Mouse (Mus musculus) heart, postnatal 0 days (tissue): ENCODE results near the gene Nrp1. TPM values are rescaled to one million over a fixed set of nuclear protein-coding genes. Genes with fewer than 3 reads are reported as not detected.

Source experiments
- ATAC-seq: fragments of 200-750 bp; cut with Nextera tagmentation; 2 replicates; pipeline ENCODE4 v1.8.0; 2017; ENCODE audit warnings: low read depth, moderate number of reproducible peaks, moderate library complexity; ENCODE audit not compliant: insufficient read depth
- DNase-seq: peaks from one replicate; pipeline ENCODE4 v3.0.0-alpha.2; 2016; ENCODE audit warnings: low spot score
- H3K27ac ChIP-seq: fragments of 300-500 bp; sonication (generic); 2 replicates; pipeline ENCODE4 v1.5.1; 2014; ENCODE audit warnings: low read depth, mild to moderate bottlenecking
- H3K27me3 ChIP-seq: fragments of 300-500 bp; sonication (generic); 2 replicates; pipeline ENCODE4 v1.6.1; 2014; ENCODE audit warnings: low read length, mixed read lengths; ENCODE audit not compliant: control insufficient read depth, insufficient read depth
- H3K36me3 ChIP-seq: fragments of 300-500 bp; sonication (generic); replicated peaks from 2 replicates; pipeline ENCODE4 v1.6.1; 2014; ENCODE audit warnings: low read length, mixed read lengths; ENCODE audit not compliant: control insufficient read depth, insufficient read depth
- H3K4me1 ChIP-seq: fragments of 300-500 bp; sonication (generic); 2 replicates; pipeline ENCODE4 v1.6.1; 2014; ENCODE audit warnings: antibody characterized with exemption; ENCODE audit not compliant: control insufficient read depth, insufficient read depth
- H3K4me2 ChIP-seq: fragments of 300-500 bp; sonication (generic); 2 replicates; pipeline ENCODE4 v1.6.1; 2014; ENCODE audit warnings: low read depth, mild to moderate bottlenecking, low read length, moderate library complexity
- H3K4me3 ChIP-seq: fragments of 300-500 bp; sonication (generic); 2 replicates; pipeline ENCODE4 v1.5.1; 2014; ENCODE audit warnings: low read depth, low read length
- H3K9ac ChIP-seq: fragments of 300-500 bp; sonication (generic); replicated peaks from 2 replicates; pipeline ENCODE4 v1.6.1; 2014; ENCODE audit warnings: low read depth, low read length, mixed read lengths
- H3K9me3 ChIP-seq: fragments of 300-500 bp; sonication (generic); replicated peaks from 2 replicates; pipeline ENCODE4 v1.6.1; 2016; ENCODE audit warnings: low read length; ENCODE audit not compliant: control insufficient read depth
- CTCF ChIP-seq: IDR thresholded peaks from 2 replicates; pipeline ENCODE4 v1.5.1; 2016; ENCODE audit warnings: antibody characterized with exemption, control low read depth, low read depth
- EP300 ChIP-seq: IDR thresholded peaks from 2 replicates; pipeline ENCODE4 v1.6.1; 2016; ENCODE audit warnings: antibody characterized with exemption, low read depth
- WGBS: fragments of 180-500 bp; shearing (Covaris S2); extraction: QIAGEN DNeasy Blood & Tissue Kit; methylation state at CpG from one replicate; pipeline ENCODE4 v1.1.7; 2014; 5-methylcytosine and 5-hydroxymethylcytosine counted together
- polyA plus RNA-seq: library from polyadenylated mRNA; unstranded; fragments of >200 nt; fragmentation: Nextera tagmentation; extraction: Ambion mirVana; gene quantifications from 2 replicates; pipeline ENCODE4 v1.2.1, GENCODE M21; 2015
- total RNA-seq: library from RNA; depleted of rRNA; stranded (reverse); fragments of >200 nt; gene quantifications from 2 replicates; pipeline ENCODE4 v1.2.3, GENCODE M21; 2014; ENCODE audit warnings: low replicate concordance

Gene Nrp1
- total and polyA plus RNA-seq, 2 experiments from 2014 or later: 90.5 to 122 TPM

GRCm38 (mm10) chr8:128423813-128424212 is 65.4 kb downstream of the Nrp1 start:
- no peak overlapping the region for H3K9ac ChIP-seq
- no peak overlapping the region for H3K27ac ChIP-seq
- no peaks in the 10 kb centered on the region for H3K9me3 ChIP-seq
- H3K36me3 ChIP-seq: peaks cover 79% of the 10 kb centered on the region
- no peak overlapping the region for H3K4me2 ChIP-seq
- DNase-seq (no peak), ATAC-seq (no peak)
- TF ChIP-seq EP300: no peak
- TF ChIP-seq CTCF: no peak
- H3K4me3 ChIP-seq: no peak overlapping the region
- H3K4me1 ChIP-seq: peaks cover 6% of the 10 kb centered on the region; the same call in 1 of the 2 replicates
- no peaks in the 10 kb centered on the region for H3K27me3 ChIP-seq

- H3K4me1 ChIP-seq: peaks cover 6% of the 10 kb centered on the region; the same call in 1 of the 2 replicates
- no peak for TF ChIP-seq CTCF
- no peak for TF ChIP-seq EP300
- H3K27me3 ChIP-seq: no peaks in the 10 kb centered on the region
- H3K4me3 ChIP-seq: no peak overlapping the region
- H3K27ac ChIP-seq: no peak overlapping the region
- ATAC-seq (no peak), DNase-seq (no peak)
- H3K4me2 ChIP-seq: no peak overlapping the region
- peaks cover 80% of the 10 kb centered on the region for H3K36me3 ChIP-seq
- 77% methylated on average over 7 of the region's 7 CpGs for WGBS
- no peaks in the 10 kb centered on the region for H3K9me3 ChIP-seq
- H3K9ac ChIP-seq: no peak overlapping the region
These were observed 66.4 kb downstream of the Nrp1 start for GRCm38 (mm10) chr8:128424626-128425333.

DNA sequence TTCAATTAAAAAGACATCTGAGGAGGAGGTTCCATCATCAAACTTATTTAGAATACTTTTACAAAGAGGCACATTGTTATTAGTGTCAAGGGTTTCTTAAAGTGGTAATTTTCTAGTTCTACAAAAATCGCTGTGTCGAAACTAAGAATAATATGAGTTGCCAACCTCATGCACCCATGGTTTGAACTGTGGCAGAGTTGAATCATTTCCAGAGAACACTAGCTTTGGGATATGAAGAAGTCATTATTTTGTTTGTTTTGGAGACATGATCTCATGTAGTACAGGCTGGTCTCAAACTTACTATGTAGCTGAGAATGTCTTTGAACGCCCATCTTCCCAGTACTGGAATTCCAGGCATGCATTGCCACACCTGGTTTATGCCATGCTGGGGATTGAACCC is 68.7 kb downstream of the Nrp1 start:
- no peak overlapping the region for H3K4me3 ChIP-seq
- H3K9me3 ChIP-seq: no peaks in the 10 kb centered on the region
- no peak overlapping the region for H3K27ac ChIP-seq
- H3K36me3 ChIP-seq: peaks cover 80% of the 10 kb centered on the region
- DNase-seq (no peak), ATAC-seq (no peak)
- 87% methylated on average over 3 of the region's 3 CpGs for WGBS
- H3K4me2 ChIP-seq: no peak overlapping the region
- H3K27me3 ChIP-seq: no peaks in the 10 kb centered on the region
- TF ChIP-seq EP300: no peak
- no peak for TF ChIP-seq CTCF
- H3K4me1 ChIP-seq: peaks cover 6% of the 10 kb centered on the region; the same call in 1 of the 2 replicates
- H3K9ac ChIP-seq: no peak overlapping the region

- Histone ChIP-seq H3K4me3 (no peak overlapping the region), H3K36me3 (peaks cover 86% of the 10 kb centered on the region)
- 90% methylated on average over 1 of the region's 1 CpGs for WGBS
These were observed 70.6 kb downstream of the Nrp1 start for GRCm38 (mm10) chr8:128428971-128429370.

GRCm38 (mm10) chr8:128431082-128431481 is 72.7 kb downstream of the Nrp1 start:
- Histone ChIP-seq H3K4me3 (no peak overlapping the region), H3K36me3 (peaks cover 88% of the 10 kb centered on the region), H3K9me3 (no peaks in the 10 kb centered on the region), H3K4me2 (no peak overlapping the region), H3K27me3 (no peaks in the 10 kb centered on the region), H3K27ac (no peak overlapping the region), H3K4me1 (no peaks in the 10 kb centered on the region), H3K9ac (no peak overlapping the region)
- ATAC-seq (no peak), DNase-seq (no peak)
- TF ChIP-seq EP300: no peak
- WGBS: 96% methylated on average over 1 of the region's 1 CpGs

More at GRCm38 (mm10) chr8:128428971-128429370, 70.6 kb downstream of the Nrp1 start:
- Histone ChIP-seq H3K27me3 (no peaks in the 10 kb centered on the region), H3K4me1 (peaks cover 6% of the 10 kb centered on the region; the same call in 1 of the 2 replicates), H3K27ac (no peak overlapping the region), H3K9ac (no peak overlapping the region), H3K4me2 (no peak overlapping the region), H3K9me3 (no peaks in the 10 kb centered on the region)
- TF ChIP-seq EP300 (no peak), CTCF (no peak)
- no peak for ATAC-seq
- DNase-seq: no peak

DNA sequence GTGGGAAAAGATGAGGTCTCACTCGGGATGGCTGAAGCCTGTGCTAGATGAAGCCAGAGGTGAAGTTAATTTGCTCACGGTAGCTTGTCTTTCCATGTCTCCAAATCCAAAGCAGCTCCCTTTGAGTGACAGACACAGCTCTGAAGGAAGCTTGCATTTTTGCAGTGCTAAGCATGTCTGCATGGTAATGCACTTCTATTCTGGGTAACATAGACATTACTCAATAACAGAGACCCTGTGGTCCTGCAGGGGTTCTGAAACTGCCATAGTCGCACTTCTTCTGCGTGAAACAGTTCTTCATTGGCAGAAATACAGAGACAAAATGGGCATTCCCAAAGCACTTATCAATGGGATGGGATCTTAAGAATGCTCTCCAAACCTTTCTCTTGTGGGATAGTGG is 77.3 kb downstream of the Nrp1 start:
- H3K36me3 ChIP-seq: peaks cover 87% of the 10 kb centered on the region
- no peaks in the 10 kb centered on the region for H3K9me3 ChIP-seq
- WGBS: 43% methylated on average over 4 of the region's 4 CpGs
- no peak for DNase-seq
- H3K4me1 ChIP-seq: peaks cover 15% of the 10 kb centered on the region
- no peak overlapping the region for H3K4me2 ChIP-seq
- H3K9ac ChIP-seq: no peak overlapping the region
- H3K27ac ChIP-seq: peak overlapping the region; percentile 79
- no peaks in the 10 kb centered on the region for H3K27me3 ChIP-seq
- no peak overlapping the region for H3K4me3 ChIP-seq
- TF ChIP-seq CTCF (no peak), EP300 (no peak)
- ATAC-seq: no peak
